Mouse (Mus musculus) layer of hippocampus, adult 9-10 months (tissue): Measurements from ENCODE around the gene Spata31d1a.

Source experiments
- DNase-seq: peaks from one replicate; pipeline ENCODE4 v3.0.0; 2022; ENCODE audit warnings: low spot score

The Spata31d1a gene

DNA sequence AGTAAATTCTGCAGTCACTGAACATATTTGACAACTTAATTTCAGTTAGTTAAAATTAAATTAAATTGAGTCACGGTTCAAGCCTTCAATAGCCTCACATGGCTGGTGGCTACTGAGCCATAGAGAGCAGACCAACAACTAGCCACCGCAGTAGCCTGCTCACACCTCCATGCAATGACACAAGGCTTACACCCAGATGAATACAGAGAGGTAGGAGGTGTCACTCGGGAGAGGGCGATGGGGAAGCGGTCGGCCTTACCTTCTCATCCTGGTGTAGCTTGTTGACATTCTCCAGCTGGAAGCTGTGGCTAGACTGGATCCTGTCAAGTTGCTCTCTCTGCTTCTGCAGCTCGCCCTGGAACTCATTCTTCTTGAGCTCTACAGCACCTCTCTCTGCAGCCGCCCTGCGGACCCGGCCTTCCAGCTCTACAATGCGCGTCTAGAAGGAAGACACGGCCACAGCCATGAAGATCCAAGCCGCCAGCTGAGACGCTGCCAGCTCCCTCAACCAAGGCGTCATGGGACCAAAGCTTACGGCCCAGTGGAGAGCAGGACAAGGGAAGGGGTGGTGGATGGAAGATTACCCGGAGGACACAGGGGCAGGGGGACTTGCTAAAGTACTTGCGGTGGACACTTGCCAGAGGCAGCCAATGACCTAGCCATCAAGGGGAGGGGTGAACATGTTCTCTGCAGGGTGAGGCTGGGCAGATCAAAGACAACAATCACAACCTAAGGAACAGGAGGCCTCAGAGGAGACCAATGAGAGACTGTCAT, 46.0 kb downstream of the Spata31d1a start:
- DNase-seq: no peak

DNA sequence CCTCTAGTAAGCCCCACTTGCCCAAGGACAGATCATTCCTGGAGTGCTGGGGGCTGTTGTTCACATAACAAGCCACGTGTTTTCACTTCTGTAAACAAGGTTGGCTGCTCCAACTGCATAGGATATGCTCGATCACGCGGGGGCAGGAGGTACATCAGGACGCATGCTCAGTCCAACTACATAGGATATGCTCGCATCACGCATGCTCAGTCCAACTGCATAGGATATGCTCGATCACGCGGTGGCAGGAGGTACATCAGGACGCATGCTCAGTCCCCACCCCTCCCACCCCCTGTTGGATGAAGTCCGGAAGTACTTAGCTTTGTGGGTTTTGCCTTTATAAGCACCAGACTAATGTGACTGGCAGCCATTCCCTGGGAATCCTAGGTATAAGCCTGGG, 48.2 kb downstream of the Spata31d1a start:
- no peak for DNase-seq

DNA sequence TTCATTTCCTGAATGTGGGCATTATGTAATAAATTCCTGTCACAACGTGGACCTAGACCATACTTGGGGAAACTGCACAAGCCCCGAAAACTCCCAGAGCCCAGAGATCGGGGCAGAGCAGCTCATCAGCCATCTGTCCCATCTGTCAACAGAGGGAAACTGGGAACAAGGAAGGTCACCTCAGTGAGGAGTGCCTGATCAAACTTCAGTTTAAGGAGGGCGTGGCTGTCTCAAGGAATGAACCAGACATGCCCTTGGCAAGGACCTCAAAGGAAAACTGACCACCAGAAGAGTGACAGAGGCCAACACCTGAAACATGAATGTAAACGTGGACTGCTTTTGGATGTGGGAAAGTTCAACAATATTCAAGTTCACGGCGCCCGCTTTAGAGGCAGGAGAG, 48.7 kb downstream of the Spata31d1a start:
- no peak for DNase-seq

DNA sequence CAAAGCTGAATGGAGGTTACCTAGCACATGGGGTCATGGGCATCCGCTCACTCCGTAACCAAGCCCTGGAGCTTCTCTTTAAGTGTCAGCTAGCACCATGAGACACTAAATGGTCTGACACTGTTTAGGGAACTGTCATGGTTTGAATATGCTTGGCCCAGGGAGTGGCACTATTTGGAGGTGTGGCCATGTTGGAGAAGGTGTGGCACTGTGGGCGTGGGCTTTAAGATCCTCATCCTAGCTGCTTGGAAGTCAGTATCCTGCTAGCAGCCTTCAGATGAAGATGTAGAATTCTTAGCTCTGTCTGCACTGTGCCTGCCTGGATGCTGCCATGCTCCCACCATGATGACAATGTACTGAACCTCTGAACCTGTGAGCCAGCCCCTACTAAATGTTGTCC, 49.8 kb downstream of the Spata31d1a start:
- no peak for DNase-seq

DNA sequence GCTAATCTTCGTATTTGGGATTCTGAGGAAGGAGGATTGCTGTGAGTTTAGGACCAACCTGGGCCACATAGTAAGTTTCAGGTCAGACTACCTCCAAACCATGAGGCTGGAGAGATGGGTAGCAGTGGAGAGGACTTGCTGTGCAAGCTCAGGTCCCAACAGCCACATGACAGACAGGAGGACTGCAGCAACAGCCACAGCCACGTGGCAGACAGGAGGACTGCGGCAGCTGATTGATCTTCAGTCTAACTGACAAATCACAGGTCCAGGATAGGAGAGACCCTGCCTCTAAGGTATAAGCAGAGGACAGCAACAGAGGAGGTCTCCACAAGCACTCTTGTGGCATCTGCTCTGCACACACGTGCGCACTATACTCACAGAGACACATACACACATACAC, 52.3 kb downstream of the Spata31d1a start:
- no peak for DNase-seq

DNA sequence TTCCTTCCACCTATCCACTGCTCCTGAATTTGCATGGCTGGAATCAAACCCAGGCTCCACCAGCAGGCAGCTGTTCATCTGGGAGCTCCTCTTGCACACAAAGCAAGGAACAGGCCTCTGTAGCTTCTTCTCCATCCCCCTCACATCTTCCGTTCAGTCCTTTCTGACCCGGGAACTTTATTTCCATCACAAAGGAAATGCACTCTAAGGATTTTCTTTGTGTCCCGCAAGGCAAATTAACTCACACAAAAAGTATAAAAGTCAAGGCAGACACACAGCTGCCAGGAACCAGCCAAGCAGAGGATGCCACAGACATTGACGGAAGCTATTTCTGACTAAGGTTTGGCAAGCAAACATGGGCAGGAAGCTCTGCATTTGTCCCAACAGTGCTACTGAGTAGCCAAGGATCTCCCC, 53.1 kb downstream of the Spata31d1a start:
- no peak for DNase-seq

DNA sequence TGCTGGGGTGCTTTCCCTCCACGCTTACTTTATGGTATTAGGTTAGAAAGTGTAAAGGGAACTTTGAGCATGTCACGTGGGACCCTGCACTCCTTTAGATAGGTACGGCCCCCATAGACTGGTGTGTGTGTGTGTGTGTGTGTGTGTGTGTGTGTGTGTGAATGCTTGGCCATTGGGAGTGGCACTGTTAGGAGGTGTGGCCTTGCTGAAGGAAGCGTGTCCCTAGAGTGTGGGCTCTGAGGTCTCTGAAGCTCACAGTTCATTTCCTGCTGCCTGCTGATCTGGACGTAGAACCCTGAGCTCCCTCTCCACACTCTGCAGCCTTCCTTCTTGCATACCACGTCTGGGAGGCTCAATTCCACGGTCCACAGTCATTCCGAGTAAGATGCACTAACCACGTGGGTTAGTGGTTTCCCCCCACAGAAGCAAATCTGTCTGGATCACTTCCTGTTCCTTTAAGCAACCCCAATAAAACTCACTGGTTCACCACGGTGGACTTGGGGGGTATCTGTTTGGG, 53.8 kb downstream of the Spata31d1a start:
- DNase-seq: no peak

DNA sequence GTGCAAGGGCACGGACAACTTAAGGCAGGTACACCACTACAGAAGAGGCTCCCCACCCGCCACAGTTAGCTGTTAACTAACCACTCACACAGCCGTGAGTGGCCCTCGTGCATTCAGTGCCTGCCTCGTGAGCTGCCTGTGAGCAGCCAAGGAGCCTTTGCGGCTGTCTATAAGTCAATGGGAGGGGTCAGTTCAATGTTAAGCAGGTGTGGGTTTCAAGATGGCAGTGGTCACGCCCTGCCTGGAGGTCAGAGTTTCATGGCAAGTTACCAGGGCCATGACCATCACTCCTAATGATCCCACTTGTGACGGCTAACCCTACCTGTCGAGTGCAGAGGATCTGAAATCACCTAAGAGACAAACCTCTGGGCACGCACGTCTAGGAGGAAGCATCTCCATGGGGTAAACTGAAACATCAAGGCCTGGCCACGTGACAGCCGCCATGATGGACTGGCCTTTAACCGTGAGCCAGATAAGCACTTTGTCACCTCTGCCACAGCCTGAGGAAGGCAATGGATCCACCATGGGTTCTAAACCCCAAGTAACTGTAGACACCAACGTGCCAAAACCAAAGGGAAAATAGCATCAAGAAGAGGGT, 54.3 kb downstream of the Spata31d1a start:
- no peak for DNase-seq

DNA sequence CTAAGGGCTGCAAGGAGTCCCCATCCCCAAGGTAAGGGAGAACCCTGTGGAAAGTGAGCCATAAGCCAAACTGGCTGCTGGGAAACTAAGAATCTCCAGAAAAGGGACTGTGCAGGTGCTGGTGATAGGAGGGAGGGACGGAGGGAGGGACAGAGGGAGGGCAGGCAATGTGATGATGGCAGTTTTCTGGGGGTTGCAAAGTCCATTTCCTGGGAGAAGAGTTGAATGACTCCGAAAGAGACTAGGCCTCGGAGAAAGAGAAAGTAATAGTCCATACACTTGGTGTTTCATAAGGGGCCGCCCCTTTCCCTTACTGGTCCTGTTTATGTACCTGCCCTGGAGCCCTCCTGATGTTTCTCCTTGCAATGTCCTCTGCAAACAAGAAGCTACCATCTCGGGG, 55.7 kb downstream of the Spata31d1a start:
- no peak for DNase-seq

DNA sequence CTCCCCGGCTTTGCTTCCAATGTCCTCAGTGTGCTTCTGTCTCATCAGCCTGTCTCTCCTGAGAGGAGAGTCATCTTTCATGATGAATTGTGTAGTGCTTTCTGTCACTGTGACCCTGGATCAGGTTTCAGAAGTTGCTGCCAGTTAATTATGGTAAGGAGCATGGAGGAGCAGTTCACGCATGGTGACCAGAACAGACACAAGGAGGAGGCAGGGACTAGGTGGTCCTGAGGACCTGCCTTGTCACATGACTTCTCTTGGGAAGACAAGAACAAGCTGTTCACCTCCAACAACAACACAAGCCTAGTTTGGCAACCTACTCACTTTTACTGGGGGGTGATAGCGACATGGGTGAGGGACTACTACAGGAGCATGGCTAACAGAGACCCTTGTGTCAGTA, 57.0 kb downstream of the Spata31d1a start:
- no peak for DNase-seq

DNA sequence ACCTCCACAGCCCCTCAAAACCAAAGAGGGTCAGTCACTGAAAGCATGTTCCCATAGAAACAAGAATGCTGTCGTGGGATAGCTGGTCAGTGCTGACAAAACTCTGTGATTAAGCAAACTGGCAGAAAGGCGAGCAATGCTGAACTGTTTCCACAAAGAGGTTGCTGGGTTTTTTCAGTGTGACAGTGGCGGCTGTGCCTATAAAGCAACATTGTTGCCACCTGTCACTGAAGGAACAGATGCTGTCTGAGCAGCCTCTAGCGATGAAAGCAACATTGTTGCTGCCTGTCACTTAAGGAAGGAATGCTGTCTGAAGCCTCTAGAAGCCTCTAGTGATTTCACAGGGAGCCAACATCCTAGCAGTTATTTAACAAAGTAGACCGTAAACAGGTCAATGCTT, 57.5 kb downstream of the Spata31d1a start:
- DNase-seq: no peak
